Mouse (Mus musculus) cortical plate, adult 2 months (tissue): ENCODE results near the gene Slc25a42. TPM values are rescaled to one million over a fixed set of nuclear protein-coding genes. Genes with fewer than 3 reads are reported as not detected.
"Not testable (repeated sequence)": the region's sequence is repeated elsewhere in the genome, so short reads cannot be mapped to it uniquely, and the experiment has no call there.

Experiments used
- H3K27ac ChIP-seq: fragments of 200-500 bp; 2 replicates; pipeline ENCODE4 v1.5.1; 2012; ENCODE audit warnings: low read length, control low read depth, inconsistent platforms; ENCODE audit not compliant: insufficient read depth
- H3K4me1 ChIP-seq: fragments of 200-500 bp; 2 replicates; pipeline ENCODE4 v1.6.1; 2011; ENCODE audit warnings: low read length; ENCODE audit not compliant: control insufficient read depth, insufficient read depth
- H3K4me3 ChIP-seq: fragments of 200-500 bp; 2 replicates; pipeline ENCODE4 v1.5.1; 2011; ENCODE audit warnings: mild to moderate bottlenecking, low read length, control low read depth; ENCODE audit not compliant: insufficient read depth
- CTCF ChIP-seq: fragments of 200-500 bp; IDR thresholded peaks from 2 replicates; pipeline ENCODE4 v1.5.1; 2011; ENCODE audit warnings: mild to moderate bottlenecking, control low read depth, low read length; ENCODE audit not compliant: insufficient read depth; ENCODE audit errors: extremely low read depth
- POLR2A ChIP-seq: fragments of 200-500 bp; IDR thresholded peaks from 2 replicates; pipeline ENCODE4 v1.6.1; 2011; ENCODE audit warnings: mild to moderate bottlenecking, low read length, control low read depth; ENCODE audit not compliant: insufficient read depth; ENCODE audit errors: extremely low read depth
- polyA plus RNA-seq: library from polyadenylated mRNA; depleted of rRNA; stranded (reverse); fragments of >200 nt; gene quantifications from 2 replicates; pipeline ENCODE4 v1.2.3, GENCODE M21; 2012

The Slc25a42 gene
- polyA plus RNA-seq, 1 experiment, result 55.9 TPM

DNA sequence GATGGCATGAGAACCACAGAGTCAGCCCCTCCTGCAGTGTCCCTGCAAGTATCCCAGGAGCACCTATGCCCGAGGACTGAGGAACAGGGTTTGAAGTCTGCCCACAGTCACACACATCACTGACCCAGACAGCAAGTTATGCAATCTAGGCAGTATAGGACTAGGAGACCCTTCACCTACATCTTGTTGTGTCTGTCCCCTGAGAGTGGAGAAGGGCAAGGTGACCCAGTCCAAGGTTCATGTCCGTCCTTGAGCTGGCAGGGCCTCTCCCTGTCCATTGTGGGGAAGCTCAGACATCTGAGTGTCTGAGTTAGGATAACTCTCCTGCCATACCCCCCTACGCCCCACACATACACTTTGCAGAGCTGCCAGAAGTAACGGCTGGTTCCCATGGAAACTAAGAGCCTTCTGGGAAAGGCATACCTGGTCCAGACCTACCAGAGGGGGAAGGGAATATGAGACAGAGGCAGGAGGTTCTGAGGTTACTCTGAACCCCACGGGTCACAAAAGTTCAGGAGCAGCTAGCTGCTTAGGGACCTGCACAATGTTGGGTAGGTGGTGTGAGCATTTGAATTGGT is 7.1 kb upstream of the Slc25a42 start:
- H3K27ac ChIP-seq, result no peak overlapping the region
- H3K4me3 ChIP-seq, result no peak overlapping the region
- TF ChIP-seq CTCF (no peak), POLR2A (no peak)
- no peaks in the 10 kb centered on the region for H3K4me1 ChIP-seq

DNA sequence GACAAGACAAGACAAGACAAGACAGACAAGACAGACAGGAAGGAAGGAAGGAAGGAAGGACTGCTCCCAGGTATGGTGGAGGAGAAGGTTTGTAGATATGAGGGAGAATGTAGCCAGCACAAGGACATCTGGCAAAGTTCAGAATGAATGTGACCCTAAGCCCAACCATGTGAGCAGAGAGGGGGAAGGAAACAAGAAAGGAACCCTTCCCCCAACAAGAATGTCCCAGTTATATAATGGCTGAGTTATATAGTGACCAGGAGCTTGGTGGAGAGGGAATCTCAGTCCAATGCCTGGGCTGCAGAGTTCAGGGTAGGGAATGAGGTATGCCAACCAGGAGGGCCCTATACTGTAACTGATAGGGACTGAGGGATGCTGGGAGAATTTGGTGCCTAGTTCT is 5.3 kb upstream of the Slc25a42 start:
- H3K4me1 ChIP-seq, result no peaks in the 10 kb centered on the region
- TF ChIP-seq CTCF, result no peak
- TF ChIP-seq POLR2A, result no peak
- H3K4me3 ChIP-seq, result no peak overlapping the region
- no peak overlapping the region for H3K27ac ChIP-seq

DNA sequence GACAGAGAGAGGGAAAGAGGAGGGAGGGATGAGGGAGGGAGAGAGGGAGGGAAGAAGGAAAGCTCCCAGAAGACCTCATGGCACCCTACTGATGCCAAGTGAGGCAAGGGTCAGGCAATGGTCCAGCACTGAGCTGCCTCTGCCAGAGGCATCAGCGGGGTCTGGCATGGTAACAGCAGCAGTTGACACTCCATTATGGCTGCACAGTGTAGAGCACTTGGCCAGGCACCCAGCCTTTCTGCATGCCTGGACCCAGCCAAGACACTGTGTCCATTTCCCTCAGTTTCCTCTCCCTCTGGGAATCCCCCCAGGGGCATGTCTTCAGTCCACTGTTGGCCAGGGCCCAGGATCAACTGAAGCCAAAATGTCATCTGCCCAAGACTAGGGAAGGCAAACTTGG is 4.5 kb upstream of the Slc25a42 start:
- H3K4me1 ChIP-seq, result no peaks in the 10 kb centered on the region
- H3K4me3 ChIP-seq, result no peak overlapping the region
- no peak for TF ChIP-seq CTCF
- TF ChIP-seq POLR2A, result no peak
- H3K27ac ChIP-seq, result no peak overlapping the region

DNA sequence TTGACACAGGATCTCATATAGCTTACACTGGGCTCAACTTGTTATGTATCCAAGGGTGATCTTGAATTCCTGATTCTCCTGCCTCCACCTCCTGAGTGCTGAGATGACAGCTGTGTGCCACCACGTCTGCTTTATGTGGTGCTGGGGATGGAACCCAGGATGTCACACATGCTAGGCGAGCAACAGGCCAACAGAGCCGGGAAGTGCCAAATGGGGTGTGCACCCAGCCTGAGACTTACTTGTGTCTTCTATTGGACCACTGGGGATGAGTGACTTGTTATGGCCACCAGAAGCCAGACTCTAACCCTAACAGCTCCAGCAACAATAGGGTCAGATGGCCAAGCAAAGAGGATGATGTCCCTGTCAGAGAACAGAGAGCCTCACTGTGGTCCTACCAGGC is 4.1 kb upstream of the Slc25a42 start:
- H3K4me3 ChIP-seq, result not testable (repeated sequence)

DNA sequence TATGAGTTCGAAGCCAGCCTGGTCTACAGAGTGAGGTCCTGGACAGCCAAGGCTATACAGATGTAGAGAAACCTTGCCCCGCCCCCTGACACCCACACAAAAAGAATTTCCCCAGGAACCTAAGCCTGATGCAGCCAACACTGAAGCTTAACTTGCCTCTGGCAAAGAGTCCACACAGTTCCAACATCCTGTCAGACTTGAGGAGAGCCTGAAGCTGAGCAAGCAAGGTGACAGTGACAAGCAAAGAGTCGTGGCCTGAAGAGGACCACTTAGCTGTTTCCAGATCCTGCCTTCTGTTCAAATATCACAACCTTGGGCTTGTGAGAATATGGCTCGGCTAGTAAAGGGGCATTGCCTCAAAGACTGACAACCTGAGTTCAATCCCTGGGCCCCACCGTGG is 3.0 kb upstream of the Slc25a42 start:
- no peak overlapping the region for H3K4me3 ChIP-seq
- TF ChIP-seq POLR2A (no peak), CTCF (no peak)
- peaks cover 2% of the 10 kb centered on the region; the same call in 1 of the 2 replicates for H3K4me1 ChIP-seq
- H3K27ac ChIP-seq, result no peak overlapping the region

More for the DNA sequence above, 4.1 kb upstream of the Slc25a42 start:
- H3K27ac ChIP-seq, H3K4me1 ChIP-seq: not testable (repeated sequence)

DNA sequence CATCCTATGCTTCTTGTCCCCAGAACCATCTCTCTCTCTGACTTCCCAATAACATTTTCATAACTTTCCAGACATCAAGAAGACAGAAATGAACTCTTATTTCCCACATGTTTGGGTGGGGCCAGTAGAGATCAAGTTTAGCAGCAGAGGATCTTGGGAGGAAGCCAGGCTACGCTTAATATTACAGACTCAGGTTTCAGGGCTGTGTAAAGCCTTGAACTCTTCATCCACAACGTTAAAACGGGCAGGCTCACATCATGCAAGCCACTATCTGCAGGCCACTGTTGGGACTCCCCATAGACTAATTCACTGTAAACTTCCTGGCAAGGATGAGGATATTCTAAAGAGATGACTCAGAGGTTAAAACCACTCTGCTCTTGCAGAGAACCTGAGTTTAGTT is 2.3 kb upstream of the Slc25a42 start:
- TF ChIP-seq CTCF (no peak), POLR2A (no peak)
- Histone ChIP-seq H3K4me3 (no peak overlapping the region), H3K27ac (no peak overlapping the region), H3K4me1 (peaks cover 4% of the 10 kb centered on the region; the same call in 1 of the 2 replicates)

DNA sequence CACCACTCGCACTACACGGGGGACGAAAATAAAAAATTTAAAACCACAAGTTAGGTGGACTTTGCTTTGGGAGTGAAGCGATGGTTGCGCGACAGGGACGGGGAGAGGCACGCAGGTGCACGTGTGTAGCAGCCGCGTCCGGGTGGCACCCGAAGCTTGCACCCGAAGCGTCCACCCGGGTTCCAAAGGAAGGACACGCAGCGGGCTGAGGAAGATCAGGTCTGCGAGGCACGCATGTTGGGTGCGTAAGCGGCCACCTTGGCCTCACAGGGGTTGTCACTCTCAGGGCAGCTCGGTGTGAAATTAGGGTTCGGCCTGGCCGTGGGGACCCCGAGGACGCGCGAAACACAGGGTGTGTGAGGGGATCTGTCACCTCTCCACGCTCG is 386 bp downstream of the Slc25a42 start:
- Histone ChIP-seq H3K4me3 (peak overlapping the region; percentile 95), H3K27ac (peak overlapping the region; percentile 14; the same call in 1 of the 2 replicates), H3K4me1 (peaks cover 4% of the 10 kb centered on the region; the same call in 1 of the 2 replicates)
- TF ChIP-seq POLR2A (no peak), CTCF (no peak)

DNA sequence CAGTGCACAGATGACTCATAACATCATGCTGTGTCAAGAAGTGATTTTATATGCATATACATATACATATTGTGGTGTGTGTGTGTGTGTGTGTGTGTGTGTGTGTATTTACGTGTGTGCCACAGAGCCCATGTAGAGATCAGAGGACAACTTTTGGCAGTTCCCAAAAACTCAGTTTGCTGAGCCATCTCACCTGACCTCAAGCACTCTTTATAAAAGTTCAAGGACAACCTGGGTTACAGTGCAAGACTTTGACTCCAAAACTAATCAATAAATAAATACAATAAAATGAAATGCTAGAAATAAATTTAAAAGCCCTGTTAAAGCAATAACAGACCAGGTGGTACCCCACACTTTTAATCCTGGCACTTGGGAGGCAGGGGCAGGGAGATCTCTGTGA is 830 bp downstream of the Slc25a42 start:
- H3K27ac ChIP-seq, result no peak overlapping the region

DNA sequence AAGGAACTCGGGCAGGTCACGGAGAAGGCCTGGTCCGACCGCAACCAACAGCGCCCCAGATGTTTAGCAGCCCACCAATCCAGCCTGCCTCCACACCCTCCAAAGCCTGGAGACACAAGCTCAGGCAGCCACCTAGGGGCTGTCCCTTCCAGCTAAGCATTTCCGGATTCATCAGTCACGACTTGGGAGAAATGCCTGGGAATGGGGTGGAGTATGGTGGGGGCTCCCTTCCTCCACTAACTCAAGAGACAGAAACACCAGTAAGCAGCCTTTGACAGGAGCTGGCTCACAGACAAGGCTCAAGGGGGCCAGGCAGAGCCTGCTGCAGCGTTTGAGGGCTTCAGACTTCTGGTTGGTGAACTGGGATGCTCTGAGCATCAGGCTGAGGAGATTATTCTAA is 1.6 kb downstream of the Slc25a42 start:
- no peak overlapping the region for H3K27ac ChIP-seq
- TF ChIP-seq CTCF (no peak), POLR2A (no peak)
- peak overlapping the region; percentile 17 for H3K4me3 ChIP-seq

More for the DNA sequence above, 830 bp downstream of the Slc25a42 start:
- TF ChIP-seq CTCF, result no peak
- TF ChIP-seq POLR2A, result no peak
- Histone ChIP-seq H3K4me1 (peaks cover 4% of the 10 kb centered on the region; the same call in 1 of the 2 replicates), H3K4me3 (peak overlapping the region; percentile 95)

DNA sequence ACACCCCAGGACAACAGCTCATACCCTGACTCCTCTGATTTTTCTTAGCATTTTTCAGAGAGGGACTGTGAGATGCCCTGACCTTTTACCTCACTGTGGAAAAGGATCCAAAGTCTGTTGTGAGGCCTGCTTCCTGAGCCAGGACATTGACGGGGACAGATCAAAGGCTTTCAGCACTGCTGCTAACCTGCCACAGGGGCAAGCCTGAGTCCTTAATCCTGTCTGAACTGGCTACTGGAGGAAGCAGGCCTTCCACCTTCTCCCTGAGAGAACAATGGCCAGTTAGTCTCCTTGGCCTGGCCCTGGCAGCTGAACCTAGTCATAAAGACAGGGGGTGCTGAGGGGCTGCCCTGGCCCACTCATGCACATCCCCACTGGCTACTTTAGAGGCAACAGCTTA is 4.0 kb downstream of the Slc25a42 start:
- Histone ChIP-seq H3K4me1 (peaks cover 4% of the 10 kb centered on the region; the same call in 1 of the 2 replicates), H3K4me3 (no peak overlapping the region), H3K27ac (no peak overlapping the region)
- no peak for TF ChIP-seq POLR2A
- TF ChIP-seq CTCF, result no peak

More for the DNA sequence above, 1.6 kb downstream of the Slc25a42 start:
- peaks cover 4% of the 10 kb centered on the region; the same call in 1 of the 2 replicates for H3K4me1 ChIP-seq
